Mouse (Mus musculus): ENCODE measurements around the gene Mtrf1l. TPM values are rescaled to one million over a fixed set of nuclear protein-coding genes. Genes with fewer than 3 reads are reported as not detected.
A peak's percentile ranks its signal among the peaks of the same experiment; 100 is the strongest.

Mtrf1l gene
- polyA plus RNA-seq, 1 experiment from 2014 or later: 12.0 TPM

DNA sequence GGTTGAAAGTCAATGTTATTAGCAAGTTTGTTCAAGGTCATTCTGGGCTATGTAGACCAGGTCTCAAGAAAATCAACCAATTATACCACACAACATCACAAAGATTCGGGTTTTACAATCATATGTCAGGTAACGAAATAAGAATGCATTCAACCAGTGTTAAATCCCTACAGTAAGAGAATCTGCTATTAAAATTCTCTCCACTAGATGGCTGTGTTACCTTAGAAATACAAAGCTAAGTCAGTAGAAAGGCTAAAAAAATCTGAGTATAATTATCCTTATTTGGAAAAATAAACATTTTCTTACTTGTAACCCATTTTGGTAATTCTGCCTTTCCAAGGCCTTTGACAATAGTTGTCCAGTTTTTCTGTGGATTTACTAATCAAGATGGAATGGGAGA, 23.2 kb upstream of the Mtrf1l start:
- Histone ChIP-seq H3K4me2 (ENCODE audit: low read length) (no peak overlapping the region), H3K4me3 (replicated peaks; ENCODE audit: low read length) (no peak overlapping the region), H3K9ac (replicated peaks; ENCODE audit: low read depth, low read length) (no peak overlapping the region), H3K4me1 (replicated peaks; ENCODE audit: control insufficient read depth, insufficient read depth, low read length) (no peaks in the 10 kb centered on the region), H3K27ac (ENCODE audit: low read length) (no peak overlapping the region), H3K27me3 (replicated peaks; ENCODE audit: control insufficient read depth, insufficient read depth, low read length) (no peaks in the 10 kb centered on the region), H3K9me3 (ENCODE audit: control insufficient read depth, low read length) (no peaks in the 10 kb centered on the region), H3K36me3 (ENCODE audit: control insufficient read depth, insufficient read depth) (no peaks in the 10 kb centered on the region)
- WGBS: 26% methylated on average over 2 of the region's 2 CpGs
- ATAC-seq: peak; percentile 57

DNA sequence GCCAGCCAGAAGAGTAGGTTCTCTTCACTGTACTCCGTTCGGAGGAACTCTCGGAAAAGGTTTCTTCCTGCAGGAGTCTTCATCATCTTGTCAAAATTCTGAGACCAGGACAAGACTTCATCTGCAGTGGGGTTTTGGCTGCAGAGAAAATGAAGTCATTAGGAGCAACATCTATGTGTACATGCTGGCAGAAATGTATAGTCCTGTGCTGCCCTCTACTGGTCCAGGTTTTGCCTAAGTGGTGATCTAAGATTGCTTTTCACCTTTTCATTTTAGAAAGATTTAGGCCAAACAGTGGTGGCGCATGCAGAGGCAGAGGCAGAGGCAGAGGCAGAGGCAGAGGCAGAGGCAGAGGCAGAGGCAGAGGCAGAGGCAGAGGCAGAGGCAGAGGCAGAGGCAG, 17.7 kb upstream of the Mtrf1l start:
- H3K4me1 ChIP-seq (replicated peaks; ENCODE audit: control insufficient read depth, insufficient read depth, low read length): no peaks in the 10 kb centered on the region
- no peaks in the 10 kb centered on the region for H3K9me3 ChIP-seq (ENCODE audit: control insufficient read depth, low read length)
- H3K4me2 ChIP-seq (ENCODE audit: low read length): no peak overlapping the region
- 84% methylated on average over 4 of the region's 4 CpGs for WGBS
- H3K27me3 ChIP-seq (replicated peaks; ENCODE audit: control insufficient read depth, insufficient read depth, low read length): no peaks in the 10 kb centered on the region
- no peak overlapping the region for H3K27ac ChIP-seq (ENCODE audit: low read length)
- H3K4me3 ChIP-seq (replicated peaks; ENCODE audit: low read length): no peak overlapping the region
- H3K36me3 ChIP-seq (ENCODE audit: control insufficient read depth, insufficient read depth): 0 out of 2 replicates have a peak, but pooled peaks cover 2% of the 10 kb centered on the region
- no peak for ATAC-seq
- H3K9ac ChIP-seq (replicated peaks; ENCODE audit: low read depth, low read length): no peak overlapping the region

DNA sequence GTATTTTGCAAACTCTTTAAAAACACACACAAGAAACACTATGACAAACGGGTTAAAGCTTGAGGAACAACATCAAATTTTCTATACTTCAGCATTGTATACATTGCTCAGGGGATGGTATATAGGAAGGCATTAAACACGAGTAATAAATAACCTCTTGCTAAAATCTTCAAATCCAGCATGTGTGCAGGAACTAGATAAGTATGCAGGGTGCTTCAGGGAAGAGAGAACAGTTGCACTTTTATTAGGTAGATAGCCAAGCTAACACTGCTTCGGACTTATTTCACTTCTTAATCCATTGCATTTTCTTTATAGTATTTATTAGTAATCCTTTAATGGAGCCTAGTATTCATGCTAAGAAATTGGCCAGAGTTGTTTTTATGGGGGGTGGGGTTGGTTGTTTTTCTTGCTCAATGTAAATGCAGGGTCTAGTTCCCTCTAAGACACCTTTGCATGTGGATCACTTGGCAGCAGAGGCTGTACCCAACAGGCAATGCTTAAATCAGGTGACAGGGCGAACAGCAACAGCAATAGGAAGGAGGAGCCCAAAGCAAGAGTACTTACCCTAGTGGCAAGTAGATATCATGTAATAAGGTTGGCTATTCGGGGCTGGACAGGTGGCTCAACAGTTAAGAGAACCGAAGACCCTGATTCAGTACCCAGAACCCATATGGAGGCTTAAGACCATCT, 2.8 kb upstream of the Mtrf1l start:
- Histone ChIP-seq H3K36me3 (ENCODE audit: control insufficient read depth, insufficient read depth) (no peaks in the 10 kb centered on the region), H3K4me1 (replicated peaks; ENCODE audit: control insufficient read depth, insufficient read depth, low read length) (peaks cover 14% of the 10 kb centered on the region), H3K4me3 (replicated peaks; ENCODE audit: low read length) (no peak overlapping the region), H3K4me2 (ENCODE audit: low read length) (no peak overlapping the region), H3K27me3 (replicated peaks; ENCODE audit: control insufficient read depth, insufficient read depth, low read length) (no peaks in the 10 kb centered on the region), H3K27ac (ENCODE audit: low read length) (no peak overlapping the region), H3K9me3 (ENCODE audit: control insufficient read depth, low read length) (no peaks in the 10 kb centered on the region), H3K9ac (replicated peaks; ENCODE audit: low read depth, low read length) (no peak overlapping the region)
- no peak for ATAC-seq
- WGBS: 76% methylated on average over 6 of the region's 6 CpGs

DNA sequence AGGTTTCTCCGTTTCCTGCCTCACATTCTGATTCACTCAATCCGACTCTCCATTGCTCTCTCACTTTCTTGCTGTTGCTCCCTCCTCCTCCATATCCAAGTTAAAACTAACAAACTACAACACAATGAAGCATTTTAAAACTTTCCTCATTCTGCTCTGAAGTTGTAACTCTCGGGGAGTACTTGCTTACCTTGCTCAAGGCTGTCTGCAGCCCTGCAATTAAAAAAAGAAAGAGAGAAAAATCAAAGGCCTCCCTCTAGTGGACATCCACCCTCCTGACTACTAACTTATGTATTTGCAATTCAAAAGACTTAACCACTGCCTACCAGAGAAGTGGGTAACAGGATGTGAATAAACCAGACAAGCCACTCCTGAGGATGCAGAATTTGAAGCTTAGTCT, 1.1 kb upstream of the Mtrf1l start:
- no peak for ATAC-seq
- 0% methylated on average over 3 of the region's 3 CpGs for WGBS
- peak overlapping the region; percentile 50 for H3K4me2 ChIP-seq (ENCODE audit: low read length)
- no peaks in the 10 kb centered on the region for H3K27me3 ChIP-seq (replicated peaks; ENCODE audit: control insufficient read depth, insufficient read depth, low read length)
- H3K4me1 ChIP-seq (replicated peaks; ENCODE audit: control insufficient read depth, insufficient read depth, low read length): peaks cover 14% of the 10 kb centered on the region
- no peaks in the 10 kb centered on the region for H3K9me3 ChIP-seq (ENCODE audit: control insufficient read depth, low read length)
- H3K9ac ChIP-seq (replicated peaks; ENCODE audit: low read depth, low read length): no peak overlapping the region
- peaks cover under 1% of the 10 kb centered on the region; the same call in 1 of the 2 replicates for H3K36me3 ChIP-seq (ENCODE audit: control insufficient read depth, insufficient read depth)
- peak overlapping the region; percentile 20; the same call in 1 of the 2 replicates for H3K27ac ChIP-seq (ENCODE audit: low read length)
- peak overlapping the region; percentile 87 for H3K4me3 ChIP-seq (replicated peaks; ENCODE audit: low read length)

DNA sequence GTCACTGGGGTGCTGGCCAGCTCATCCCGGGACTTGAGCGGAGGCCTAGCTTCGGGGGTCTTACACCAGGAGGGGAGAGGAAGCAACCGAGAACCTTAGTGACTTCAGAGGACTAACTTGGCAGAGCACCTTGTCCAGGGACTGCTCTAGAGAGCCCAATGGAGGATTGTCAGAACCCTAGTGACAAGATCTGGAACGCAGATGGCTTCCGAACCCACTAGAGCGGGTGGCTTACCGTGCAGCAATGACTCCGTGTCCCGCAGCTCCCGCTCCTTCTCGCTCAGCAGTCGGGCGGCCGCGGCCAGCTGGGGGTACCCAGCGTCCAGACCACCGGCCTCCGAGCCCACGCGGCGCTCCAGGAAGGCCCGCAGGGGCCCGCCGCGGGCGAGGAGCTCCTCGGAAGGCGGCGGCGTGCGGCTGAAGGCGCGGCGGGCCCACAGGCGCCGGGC, 395 bp downstream of the Mtrf1l start:
- H3K4me3 ChIP-seq (replicated peaks; ENCODE audit: low read length): peak overlapping the region; percentile 87
- WGBS: under 1% methylated on average over 37 of the region's 37 CpGs
- peak overlapping the region; percentile 91 for H3K9ac ChIP-seq (replicated peaks; ENCODE audit: low read depth, low read length)
- peak overlapping the region; percentile 50 for H3K4me2 ChIP-seq (ENCODE audit: low read length)
- H3K9me3 ChIP-seq (ENCODE audit: control insufficient read depth, low read length): no peaks in the 10 kb centered on the region
- peaks cover 8% of the 10 kb centered on the region for H3K36me3 ChIP-seq (ENCODE audit: control insufficient read depth, insufficient read depth)
- H3K27ac ChIP-seq (ENCODE audit: low read length): peak overlapping the region; percentile 80
- peak; percentile 9 for ATAC-seq
- H3K4me1 ChIP-seq (replicated peaks; ENCODE audit: control insufficient read depth, insufficient read depth, low read length): peaks cover 14% of the 10 kb centered on the region
- H3K27me3 ChIP-seq (replicated peaks; ENCODE audit: control insufficient read depth, insufficient read depth, low read length): no peaks in the 10 kb centered on the region

DNA sequence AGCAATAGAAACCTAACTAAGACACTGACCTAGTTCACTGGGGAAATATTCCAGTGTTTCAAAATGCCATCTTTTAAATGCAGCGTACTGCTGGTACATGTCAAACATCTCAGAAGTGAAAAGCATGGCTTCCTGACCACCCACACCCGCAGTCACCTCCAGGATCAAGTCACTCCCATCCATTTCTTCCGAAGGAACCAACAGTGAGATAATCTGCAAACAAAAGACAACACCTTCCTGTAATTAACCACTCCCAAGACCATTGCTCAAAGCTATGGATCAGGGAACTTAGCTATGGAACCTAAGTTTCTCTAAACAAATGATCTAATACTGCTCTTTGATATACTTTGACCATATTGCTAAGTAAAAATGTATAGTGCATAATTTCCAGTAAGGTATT, 4.9 kb downstream of the Mtrf1l start:
- Histone ChIP-seq H3K27me3 (replicated peaks; ENCODE audit: control insufficient read depth, insufficient read depth, low read length) (no peaks in the 10 kb centered on the region), H3K9me3 (ENCODE audit: control insufficient read depth, low read length) (no peaks in the 10 kb centered on the region), H3K4me1 (replicated peaks; ENCODE audit: control insufficient read depth, insufficient read depth, low read length) (peaks cover 14% of the 10 kb centered on the region), H3K4me2 (ENCODE audit: low read length) (no peak overlapping the region), H3K9ac (replicated peaks; ENCODE audit: low read depth, low read length) (no peak overlapping the region), H3K36me3 (ENCODE audit: control insufficient read depth, insufficient read depth) (peaks cover 31% of the 10 kb centered on the region), H3K4me3 (replicated peaks; ENCODE audit: low read length) (no peak overlapping the region), H3K27ac (ENCODE audit: low read length) (no peak overlapping the region)
- 89% methylated on average over 3 of the region's 3 CpGs for WGBS
- ATAC-seq: no peak

DNA sequence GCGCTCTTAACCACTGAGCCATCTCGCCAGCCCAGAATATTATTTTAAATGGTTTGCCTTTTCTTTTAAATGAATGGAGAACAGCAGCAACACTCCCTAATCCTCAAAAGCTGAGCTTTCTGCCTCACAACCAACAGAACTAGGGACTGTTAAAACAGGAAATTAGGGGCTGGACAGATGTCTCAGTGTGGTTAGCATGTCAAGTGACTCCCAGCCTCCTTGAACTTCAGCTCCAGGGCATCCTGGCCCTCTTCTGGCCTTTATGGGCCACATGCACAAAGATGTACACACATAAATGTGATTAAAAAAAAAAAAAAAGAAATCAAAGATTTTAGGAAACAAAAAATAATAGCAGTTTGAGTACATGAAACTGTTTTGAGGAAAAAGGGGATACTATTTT, 7.7 kb downstream of the Mtrf1l start:
- Histone ChIP-seq H3K4me1 (replicated peaks; ENCODE audit: control insufficient read depth, insufficient read depth, low read length) (no peaks in the 10 kb centered on the region), H3K27me3 (replicated peaks; ENCODE audit: control insufficient read depth, insufficient read depth, low read length) (no peaks in the 10 kb centered on the region), H3K9ac (replicated peaks; ENCODE audit: low read depth, low read length) (no peak overlapping the region), H3K4me3 (replicated peaks; ENCODE audit: low read length) (no peak overlapping the region), H3K27ac (ENCODE audit: low read length) (no peak overlapping the region), H3K4me2 (ENCODE audit: low read length) (no peak overlapping the region), H3K9me3 (ENCODE audit: control insufficient read depth, low read length) (no peaks in the 10 kb centered on the region), H3K36me3 (ENCODE audit: control insufficient read depth, insufficient read depth) (peaks cover 49% of the 10 kb centered on the region)
- WGBS: 94% methylated on average over 2 of the region's 2 CpGs
- no peak for ATAC-seq

DNA sequence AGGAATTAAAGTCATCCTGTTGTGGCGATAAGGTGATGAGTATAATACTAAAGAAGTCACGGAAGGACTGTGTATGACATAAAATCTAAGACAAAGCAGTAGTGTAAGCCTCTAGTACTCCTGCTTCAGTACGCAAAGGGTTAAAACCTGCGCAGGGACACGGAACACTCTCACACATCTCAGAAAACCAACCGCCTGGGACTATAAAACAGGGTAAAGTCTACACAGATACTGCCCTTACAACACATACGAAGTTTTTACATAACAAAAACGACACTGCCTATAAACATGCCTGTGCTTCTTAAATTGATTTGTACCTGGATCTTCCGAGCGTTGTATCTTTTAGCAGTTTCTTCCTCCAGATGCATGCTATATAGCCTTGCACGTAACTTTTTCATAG, 10.0 kb downstream of the Mtrf1l start:
- ATAC-seq: no peak
- Histone ChIP-seq H3K4me3 (replicated peaks; ENCODE audit: low read length) (no peak overlapping the region), H3K27me3 (replicated peaks; ENCODE audit: control insufficient read depth, insufficient read depth, low read length) (no peaks in the 10 kb centered on the region), H3K4me1 (replicated peaks; ENCODE audit: control insufficient read depth, insufficient read depth, low read length) (no peaks in the 10 kb centered on the region), H3K4me2 (ENCODE audit: low read length) (no peak overlapping the region), H3K36me3 (ENCODE audit: control insufficient read depth, insufficient read depth) (peaks cover 43% of the 10 kb centered on the region), H3K27ac (ENCODE audit: low read length) (no peak overlapping the region), H3K9ac (replicated peaks; ENCODE audit: low read depth, low read length) (no peak overlapping the region), H3K9me3 (ENCODE audit: control insufficient read depth, low read length) (no peaks in the 10 kb centered on the region)
- WGBS: 93% methylated on average over 11 of the region's 11 CpGs

DNA sequence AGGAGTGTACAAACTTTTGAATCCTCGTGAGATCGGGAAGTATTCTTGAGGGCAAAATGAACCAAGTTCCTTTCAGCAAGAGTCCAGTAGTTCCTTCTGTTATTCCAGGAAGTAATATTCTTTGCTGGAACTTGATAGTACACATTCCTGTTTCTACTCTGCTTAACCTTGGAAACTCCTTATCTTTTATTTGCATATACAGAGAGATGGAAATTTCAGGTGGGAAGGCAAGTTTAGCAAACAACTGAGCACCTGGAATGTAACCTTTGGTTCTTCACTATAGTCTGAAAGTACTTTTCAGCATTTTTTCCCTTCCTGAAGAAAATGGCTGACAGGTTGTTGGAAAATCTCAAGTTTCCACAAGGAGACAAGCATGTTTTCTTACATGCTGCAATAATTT, 16.0 kb downstream of the Mtrf1l start:
- WGBS: 90% methylated on average over 2 of the region's 2 CpGs

More for the DNA sequence above, 16.0 kb downstream of the Mtrf1l start:
- Histone ChIP-seq H3K36me3 (ENCODE audit: control insufficient read depth, insufficient read depth) (peaks cover 14% of the 10 kb centered on the region; the same call in 1 of the 2 replicates), H3K9me3 (ENCODE audit: control insufficient read depth, low read length) (no peaks in the 10 kb centered on the region), H3K27me3 (replicated peaks; ENCODE audit: control insufficient read depth, insufficient read depth, low read length) (no peaks in the 10 kb centered on the region), H3K4me2 (ENCODE audit: low read length) (no peak overlapping the region), H3K4me1 (replicated peaks; ENCODE audit: control insufficient read depth, insufficient read depth, low read length) (peaks cover 20% of the 10 kb centered on the region), H3K4me3 (replicated peaks; ENCODE audit: low read length) (no peak overlapping the region), H3K9ac (replicated peaks; ENCODE audit: low read depth, low read length) (no peak overlapping the region), H3K27ac (ENCODE audit: low read length) (no peak overlapping the region)
- no peak for ATAC-seq
